Mouse (Mus musculus): ENCODE results near the gene Mindy2. TPM values are rescaled to one million over a fixed set of nuclear protein-coding genes. Genes with fewer than 3 reads are reported as not detected.

Gene Mindy2
- polyA plus RNA-seq, 1 experiment from 2014 or later: 21.2 TPM

DNA sequence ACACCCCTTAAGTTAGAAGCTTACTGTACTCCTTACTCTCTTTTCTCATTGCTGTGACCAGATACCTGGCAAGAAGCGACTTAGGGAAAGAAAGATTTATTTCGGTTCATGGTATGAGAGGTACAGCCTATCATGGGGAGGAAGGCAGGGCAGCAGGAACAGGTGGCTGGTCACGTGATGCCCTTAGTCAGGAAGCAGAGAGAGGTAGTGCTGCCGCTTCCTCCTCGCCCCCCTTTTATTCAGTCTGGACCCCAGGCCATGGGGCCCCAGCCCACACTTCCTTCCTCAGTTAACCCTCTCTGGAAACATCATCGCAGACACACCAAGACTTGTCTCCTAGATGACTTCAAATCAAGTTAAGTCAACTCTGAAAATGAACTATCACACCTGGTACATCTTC lies 14.3 kb upstream of the Mindy2 start:
- Histone ChIP-seq H3K9me3 (replicated peaks; ENCODE audit: control insufficient read depth, low read length, poor library complexity, severe bottlenecking) (no peaks in the 10 kb centered on the region), H3K4me1 (ENCODE audit: control insufficient read depth, insufficient read depth, low read length) (no peaks in the 10 kb centered on the region), H3K4me3 (ENCODE audit: low read depth, low read length) (no peak overlapping the region), H3K27ac (ENCODE audit: low read length) (no peak overlapping the region), H3K4me2 (ENCODE audit: low read length) (no peak overlapping the region), H3K27me3 (ENCODE audit: control insufficient read depth, insufficient read depth, low read depth, low read length) (no peaks in the 10 kb centered on the region), H3K9ac (ENCODE audit: low read depth, low read length) (no peak overlapping the region), H3K36me3 (ENCODE audit: control insufficient read depth, insufficient read depth, low read length) (no peaks in the 10 kb centered on the region)
- 83% methylated on average over 6 of the region's 6 CpGs for WGBS
- no peak for ATAC-seq

DNA sequence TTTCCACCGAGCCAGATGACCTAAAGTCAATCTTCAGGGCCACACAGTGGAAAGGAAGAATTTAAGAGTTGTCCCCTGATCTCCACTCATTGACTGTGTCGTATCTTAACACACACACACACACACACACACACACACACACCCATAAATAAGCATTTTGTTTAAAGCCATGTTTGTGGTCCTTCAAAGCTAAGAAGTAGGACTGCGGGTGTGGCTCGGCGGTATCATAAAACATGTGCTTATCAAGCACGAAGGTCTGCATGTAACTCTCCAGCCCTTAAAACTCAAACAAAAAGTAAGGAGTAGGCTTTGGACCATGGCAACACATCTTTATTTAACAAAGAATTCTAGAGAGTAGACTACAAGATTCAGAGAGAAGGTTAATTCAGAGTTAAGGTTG lies 13.4 kb upstream of the Mindy2 start:
- no peak overlapping the region for H3K27ac ChIP-seq (ENCODE audit: low read length)
- H3K4me2 ChIP-seq (ENCODE audit: low read length): no peak overlapping the region
- WGBS: 89% methylated on average over 6 of the region's 6 CpGs
- H3K4me1 ChIP-seq (ENCODE audit: control insufficient read depth, insufficient read depth, low read length): no peaks in the 10 kb centered on the region
- ATAC-seq: no peak
- no peaks in the 10 kb centered on the region for H3K36me3 ChIP-seq (ENCODE audit: control insufficient read depth, insufficient read depth, low read length)
- H3K27me3 ChIP-seq (ENCODE audit: control insufficient read depth, insufficient read depth, low read depth, low read length): no peaks in the 10 kb centered on the region
- H3K4me3 ChIP-seq (ENCODE audit: low read depth, low read length): no peak overlapping the region
- no peaks in the 10 kb centered on the region for H3K9me3 ChIP-seq (replicated peaks; ENCODE audit: control insufficient read depth, low read length, poor library complexity, severe bottlenecking)
- H3K9ac ChIP-seq (ENCODE audit: low read depth, low read length): no peak overlapping the region

DNA sequence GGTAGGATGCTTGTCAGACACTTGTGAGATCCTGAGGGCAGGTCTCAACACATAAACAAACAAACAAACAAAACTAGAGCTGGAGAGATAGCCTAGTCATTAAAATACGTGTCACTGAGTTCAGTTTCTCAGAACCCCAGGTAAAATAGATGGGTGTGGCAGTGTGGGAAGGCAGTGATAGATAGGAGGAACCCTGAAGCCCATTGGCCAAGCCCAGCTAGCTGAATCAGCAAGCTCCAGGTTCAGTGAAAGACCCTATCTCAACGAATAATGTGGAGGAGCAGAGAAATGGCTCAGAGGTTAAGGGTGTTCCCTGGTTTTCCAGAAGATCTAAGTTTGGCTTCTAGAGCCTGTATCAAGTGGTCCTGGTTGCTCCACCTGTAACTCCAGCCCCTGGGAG lies 12.2 kb upstream of the Mindy2 start:
- Histone ChIP-seq H3K27me3 (ENCODE audit: control insufficient read depth, insufficient read depth, low read depth, low read length) (no peaks in the 10 kb centered on the region), H3K4me2 (ENCODE audit: low read length) (no peak overlapping the region), H3K9ac (ENCODE audit: low read depth, low read length) (no peak overlapping the region), H3K4me1 (ENCODE audit: control insufficient read depth, insufficient read depth, low read length) (no peaks in the 10 kb centered on the region), H3K27ac (ENCODE audit: low read length) (no peak overlapping the region), H3K36me3 (ENCODE audit: control insufficient read depth, insufficient read depth, low read length) (no peaks in the 10 kb centered on the region), H3K4me3 (ENCODE audit: low read depth, low read length) (no peak overlapping the region), H3K9me3 (replicated peaks; ENCODE audit: control insufficient read depth, low read length, poor library complexity, severe bottlenecking) (no peaks in the 10 kb centered on the region)
- 77% methylated on average over 2 of the region's 2 CpGs for WGBS
- no peak for ATAC-seq

DNA sequence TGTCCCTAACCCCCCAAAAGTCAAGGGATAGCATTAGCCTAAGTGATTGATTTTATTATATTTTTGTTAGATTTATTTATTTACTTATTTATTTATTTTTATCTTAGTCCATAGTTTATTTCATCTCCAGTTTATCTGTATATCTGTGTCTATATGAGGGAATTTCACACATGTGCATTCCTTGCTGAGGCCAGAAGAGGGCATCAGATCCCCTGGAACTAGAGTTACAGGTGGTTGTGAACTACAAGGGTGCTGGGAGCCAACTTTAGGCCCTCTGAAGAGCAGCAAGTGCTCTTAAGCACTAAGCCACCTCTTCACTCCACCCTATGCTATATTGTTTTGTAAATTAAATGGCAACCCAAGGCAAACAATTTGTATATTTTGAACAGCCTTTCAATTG lies 11.1 kb upstream of the Mindy2 start:
- Histone ChIP-seq H3K27me3 (ENCODE audit: control insufficient read depth, insufficient read depth, low read depth, low read length) (no peaks in the 10 kb centered on the region), H3K4me1 (ENCODE audit: control insufficient read depth, insufficient read depth, low read length) (no peaks in the 10 kb centered on the region), H3K9me3 (replicated peaks; ENCODE audit: control insufficient read depth, low read length, poor library complexity, severe bottlenecking) (no peaks in the 10 kb centered on the region), H3K9ac (ENCODE audit: low read depth, low read length) (no peak overlapping the region), H3K4me2 (ENCODE audit: low read length) (no peak overlapping the region), H3K27ac (ENCODE audit: low read length) (no peak overlapping the region), H3K36me3 (ENCODE audit: control insufficient read depth, insufficient read depth, low read length) (no peaks in the 10 kb centered on the region), H3K4me3 (ENCODE audit: low read depth, low read length) (no peak overlapping the region)
- no peak for ATAC-seq

DNA sequence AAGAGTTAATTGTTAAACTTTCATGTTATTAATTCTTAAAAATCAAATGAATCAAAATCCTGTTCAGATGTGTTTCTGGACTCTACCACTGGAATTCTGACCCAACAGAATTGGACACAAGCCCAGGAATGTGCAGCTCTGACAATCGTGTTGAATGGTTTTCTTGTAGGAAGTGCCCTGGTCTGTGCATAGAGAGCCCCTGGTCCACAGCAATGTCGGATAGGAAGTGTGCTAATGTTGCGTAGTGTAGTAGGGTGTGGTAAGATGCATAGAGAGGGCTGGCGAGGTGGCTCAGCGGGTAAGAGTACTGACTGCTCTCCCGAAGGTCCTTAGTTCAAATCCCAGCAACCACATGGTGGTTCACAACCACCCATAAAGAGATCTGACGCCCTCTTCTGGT lies 9.8 kb upstream of the Mindy2 start:
- H3K4me2 ChIP-seq (ENCODE audit: low read length): no peak overlapping the region
- H3K27ac ChIP-seq (ENCODE audit: low read length): no peak overlapping the region
- H3K27me3 ChIP-seq (ENCODE audit: control insufficient read depth, insufficient read depth, low read depth, low read length): no peaks in the 10 kb centered on the region
- H3K36me3 ChIP-seq (ENCODE audit: control insufficient read depth, insufficient read depth, low read length): no peaks in the 10 kb centered on the region
- no peaks in the 10 kb centered on the region for H3K9me3 ChIP-seq (replicated peaks; ENCODE audit: control insufficient read depth, low read length, poor library complexity, severe bottlenecking)
- no peaks in the 10 kb centered on the region for H3K4me1 ChIP-seq (ENCODE audit: control insufficient read depth, insufficient read depth, low read length)
- no peak overlapping the region for H3K4me3 ChIP-seq (ENCODE audit: low read depth, low read length)
- ATAC-seq: no peak
- H3K9ac ChIP-seq (ENCODE audit: low read depth, low read length): no peak overlapping the region
- WGBS: 76% methylated on average over 7 of the region's 7 CpGs

DNA sequence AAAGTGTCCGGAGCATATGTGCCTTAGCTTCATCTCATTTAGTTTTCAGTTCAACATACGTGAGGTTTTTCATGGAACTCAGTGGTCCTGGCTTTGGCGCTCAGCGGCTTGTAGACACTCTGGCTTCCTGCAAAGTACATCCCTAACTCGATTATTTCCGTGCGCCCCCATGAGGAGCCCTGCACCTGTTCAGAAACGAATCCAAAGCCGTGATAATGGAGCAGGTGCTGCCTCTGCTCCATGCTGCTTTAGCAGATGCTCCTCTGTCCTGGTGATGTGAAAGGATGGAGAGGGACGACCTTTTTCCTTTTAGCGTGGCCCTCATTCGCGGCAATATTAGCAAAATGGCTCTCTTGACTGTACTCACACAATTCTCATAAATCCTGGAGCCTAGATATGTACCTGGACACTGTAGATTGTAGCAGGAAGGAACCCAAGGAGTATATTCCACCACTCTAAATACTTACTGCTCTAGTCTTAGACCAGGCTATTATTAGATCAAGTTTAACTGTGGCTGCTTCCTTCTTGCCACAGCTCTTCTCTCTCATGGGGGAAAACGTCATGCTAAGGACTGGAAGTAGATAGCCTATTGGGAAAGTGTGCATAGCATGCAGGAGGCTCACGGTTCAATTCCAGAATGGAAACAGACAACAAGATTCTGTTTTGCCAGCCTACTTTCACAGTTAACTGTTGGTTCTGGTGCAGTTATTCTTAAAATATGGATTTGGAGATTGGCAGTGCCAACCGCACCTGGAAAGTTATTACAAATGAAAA lies 8.6 kb upstream of the Mindy2 start:
- Histone ChIP-seq H3K36me3 (ENCODE audit: control insufficient read depth, insufficient read depth, low read length) (no peaks in the 10 kb centered on the region), H3K4me3 (ENCODE audit: low read depth, low read length) (no peak overlapping the region), H3K9ac (ENCODE audit: low read depth, low read length) (no peak overlapping the region), H3K4me2 (ENCODE audit: low read length) (no peak overlapping the region), H3K27me3 (ENCODE audit: control insufficient read depth, insufficient read depth, low read depth, low read length) (no peaks in the 10 kb centered on the region), H3K9me3 (replicated peaks; ENCODE audit: control insufficient read depth, low read length, poor library complexity, severe bottlenecking) (no peaks in the 10 kb centered on the region), H3K4me1 (ENCODE audit: control insufficient read depth, insufficient read depth, low read length) (no peaks in the 10 kb centered on the region), H3K27ac (ENCODE audit: low read length) (no peak overlapping the region)
- 71% methylated on average over 16 of the region's 16 CpGs for WGBS
- no peak for ATAC-seq

DNA sequence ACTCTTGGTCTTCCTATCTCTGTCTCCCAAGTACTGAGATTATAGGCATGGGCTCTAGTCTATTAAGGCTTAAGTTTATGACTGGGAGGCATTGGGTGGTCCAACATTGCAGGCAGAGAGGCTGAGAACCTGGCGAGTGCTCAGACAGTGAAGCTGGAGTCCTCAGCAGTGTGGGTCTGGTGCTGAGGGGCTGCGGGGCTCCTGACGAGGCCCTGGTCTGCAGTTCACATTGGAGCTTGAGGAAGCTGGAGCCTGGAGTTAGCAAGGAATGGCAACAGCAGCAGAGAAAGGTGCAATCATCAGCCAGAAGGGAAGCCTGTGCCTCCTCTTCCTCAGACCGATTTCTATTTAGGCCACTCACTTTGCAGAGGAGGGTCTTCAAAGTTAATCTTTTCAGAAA lies 7.9 kb upstream of the Mindy2 start:
- H3K27me3 ChIP-seq (ENCODE audit: control insufficient read depth, insufficient read depth, low read depth, low read length): no peaks in the 10 kb centered on the region
- H3K36me3 ChIP-seq (ENCODE audit: control insufficient read depth, insufficient read depth, low read length): no peaks in the 10 kb centered on the region
- WGBS: 91% methylated on average over 4 of the region's 4 CpGs
- H3K27ac ChIP-seq (ENCODE audit: low read length): no peak overlapping the region
- H3K4me2 ChIP-seq (ENCODE audit: low read length): no peak overlapping the region
- H3K9me3 ChIP-seq (replicated peaks; ENCODE audit: control insufficient read depth, low read length, poor library complexity, severe bottlenecking): no peaks in the 10 kb centered on the region
- no peak for ATAC-seq
- no peak overlapping the region for H3K4me3 ChIP-seq (ENCODE audit: low read depth, low read length)
- H3K4me1 ChIP-seq (ENCODE audit: control insufficient read depth, insufficient read depth, low read length): no peaks in the 10 kb centered on the region
- no peak overlapping the region for H3K9ac ChIP-seq (ENCODE audit: low read depth, low read length)

DNA sequence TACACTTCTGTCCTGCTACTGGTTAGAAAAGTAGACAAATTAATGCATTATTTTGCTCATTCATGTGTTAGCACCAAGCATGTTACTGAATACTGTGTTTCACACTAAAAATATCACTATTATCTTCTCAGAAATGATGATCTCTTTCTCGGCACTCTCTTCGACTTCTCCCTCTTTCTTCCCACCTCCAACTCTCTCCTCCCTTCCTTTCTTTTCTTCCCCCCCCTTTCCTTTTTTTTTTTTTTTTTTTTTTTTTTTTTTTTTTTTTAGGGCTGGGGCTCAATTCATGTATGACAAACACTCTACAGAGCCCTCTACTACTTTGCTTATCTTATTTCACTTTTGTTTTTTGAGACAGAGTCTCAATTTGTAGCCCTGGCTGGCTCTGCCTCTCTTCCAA lies 1.3 kb upstream of the Mindy2 start:
- Histone ChIP-seq H3K4me1 (ENCODE audit: control insufficient read depth, insufficient read depth, low read length) (peaks cover 24% of the 10 kb centered on the region), H3K27ac (ENCODE audit: low read length) (no peak overlapping the region), H3K36me3 (ENCODE audit: control insufficient read depth, insufficient read depth, low read length) (no peaks in the 10 kb centered on the region), H3K4me3 (ENCODE audit: low read depth, low read length) (no peak overlapping the region), H3K9me3 (replicated peaks; ENCODE audit: control insufficient read depth, low read length, poor library complexity, severe bottlenecking) (no peaks in the 10 kb centered on the region), H3K27me3 (ENCODE audit: control insufficient read depth, insufficient read depth, low read depth, low read length) (no peaks in the 10 kb centered on the region), H3K4me2 (ENCODE audit: low read length) (no peak overlapping the region), H3K9ac (ENCODE audit: low read depth, low read length) (no peak overlapping the region)
- 82% methylated on average over 2 of the region's 2 CpGs for WGBS
- no peak for ATAC-seq

DNA sequence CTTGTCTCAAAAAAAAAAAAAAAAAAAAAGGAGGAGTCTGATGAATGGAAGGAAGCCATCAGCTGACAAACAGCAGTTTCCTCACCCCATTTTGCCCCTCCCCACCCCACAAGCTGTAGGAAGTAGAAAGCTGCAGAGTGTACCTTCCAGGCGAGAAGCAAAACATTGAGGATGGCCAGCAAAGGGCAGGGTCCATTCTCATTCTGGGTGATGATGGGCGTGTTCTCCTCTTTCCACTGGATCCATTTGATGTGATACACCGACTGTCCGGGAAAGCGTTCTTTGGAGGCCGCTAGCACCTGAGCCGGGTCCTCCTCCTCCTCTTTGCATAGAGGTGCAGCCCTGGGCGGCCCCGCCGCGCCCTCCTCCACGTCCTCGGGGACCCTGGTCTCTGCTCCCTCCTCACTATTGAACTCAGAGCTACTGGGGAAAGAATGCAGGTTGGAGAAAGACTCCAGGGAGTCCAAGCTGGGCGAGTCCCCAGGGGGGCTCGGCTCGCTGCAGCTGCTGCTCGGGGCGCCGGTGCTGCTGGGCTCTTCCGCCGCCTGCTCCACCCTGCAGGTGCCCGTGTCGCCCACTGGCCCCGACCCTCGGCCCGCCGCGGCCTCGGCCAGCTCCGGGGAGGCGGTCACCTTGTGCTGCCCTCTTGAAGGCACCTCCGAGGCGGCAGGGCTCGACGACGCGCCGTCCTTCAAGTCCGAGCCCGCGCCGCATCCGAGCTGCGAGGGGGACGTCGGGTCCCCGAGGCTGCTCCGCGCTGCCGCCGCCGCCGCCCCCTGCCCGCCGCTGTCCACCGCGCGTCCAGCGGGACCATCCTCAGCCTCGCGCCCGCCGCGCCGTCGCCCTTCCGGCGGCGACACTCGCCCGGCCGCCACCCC lies 605 bp downstream of the Mindy2 start, which contains the start of gene Gm10642:
Gm10642 (plus strand) TSS at position 122 of the 878 bp plus-strand sequence.
- H3K9me3 ChIP-seq (replicated peaks; ENCODE audit: control insufficient read depth, low read length, poor library complexity, severe bottlenecking): no peaks in the 10 kb centered on the region
- H3K4me3 ChIP-seq (ENCODE audit: low read depth, low read length): peak within 1 kb of the TSS; percentile 97
- H3K4me1 ChIP-seq (ENCODE audit: control insufficient read depth, insufficient read depth, low read length): peaks cover 40% of the 10 kb centered on the region
- WGBS: 0% methylated on average over 45 of the region's 72 CpGs
- H3K27ac ChIP-seq (ENCODE audit: low read length): peak within 1 kb of the TSS; percentile 98
- no peaks in the 10 kb centered on the region for H3K36me3 ChIP-seq (ENCODE audit: control insufficient read depth, insufficient read depth, low read length)
- no peaks in the 10 kb centered on the region for H3K27me3 ChIP-seq (ENCODE audit: control insufficient read depth, insufficient read depth, low read depth, low read length)
- ATAC-seq: peak; percentile 81
- peak within 1 kb of the TSS; percentile 99 for H3K9ac ChIP-seq (ENCODE audit: low read depth, low read length)
- peak within 1 kb of the TSS; percentile 62 for H3K4me2 ChIP-seq (ENCODE audit: low read length)

Data from midbrain, embryonic 16.5 days (tissue).